Mouse (Mus musculus) embryo, embryonic 9.5 days (tissue): ENCODE measurements around the gene Rtp1.

Source experiments
- DNase-seq: peaks from one replicate; pipeline ENCODE4 v3.0.0-alpha.2; 2017; ENCODE audit errors: extremely low spot score

The Rtp1 gene

DNA sequence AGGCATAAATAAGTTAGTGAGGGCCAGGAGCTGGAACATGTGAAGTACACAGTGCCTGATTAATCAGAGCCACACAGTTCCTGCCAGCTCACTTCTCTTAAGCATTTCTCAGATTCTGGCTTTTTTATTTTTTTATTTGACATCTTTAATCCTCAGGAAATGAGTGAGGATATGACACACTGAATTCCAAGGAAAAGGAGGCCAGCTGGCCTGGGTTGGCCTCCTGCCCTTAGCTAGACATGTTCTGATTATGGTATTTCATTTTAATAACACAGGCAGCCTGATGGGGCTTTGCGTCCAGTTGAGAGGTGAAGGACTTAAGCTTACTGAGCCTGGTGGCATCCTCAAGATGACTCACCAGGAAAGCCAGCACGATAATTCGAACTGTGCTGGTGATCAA is 27.6 kb downstream of the Rtp1 start:
- DNase-seq = no peak

DNA sequence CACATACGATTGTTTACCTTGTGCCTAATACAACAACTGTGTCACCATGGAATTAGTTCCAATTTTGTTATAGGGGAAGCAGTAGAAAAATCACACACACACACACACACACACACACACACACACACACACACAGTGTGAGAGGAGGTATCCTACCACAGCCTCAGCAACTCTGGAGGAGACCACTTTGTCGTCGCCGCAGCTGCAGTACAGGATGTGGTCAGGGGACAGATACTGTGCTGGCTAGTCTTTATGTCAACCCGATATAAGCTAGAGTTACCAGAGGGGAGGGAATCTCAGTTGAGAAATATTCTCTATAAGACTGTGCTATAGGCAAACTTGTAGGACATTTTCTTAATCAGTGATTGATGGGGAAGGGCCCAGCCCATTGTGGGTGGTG is 28.4 kb downstream of the Rtp1 start:
- DNase-seq = no peak

DNA sequence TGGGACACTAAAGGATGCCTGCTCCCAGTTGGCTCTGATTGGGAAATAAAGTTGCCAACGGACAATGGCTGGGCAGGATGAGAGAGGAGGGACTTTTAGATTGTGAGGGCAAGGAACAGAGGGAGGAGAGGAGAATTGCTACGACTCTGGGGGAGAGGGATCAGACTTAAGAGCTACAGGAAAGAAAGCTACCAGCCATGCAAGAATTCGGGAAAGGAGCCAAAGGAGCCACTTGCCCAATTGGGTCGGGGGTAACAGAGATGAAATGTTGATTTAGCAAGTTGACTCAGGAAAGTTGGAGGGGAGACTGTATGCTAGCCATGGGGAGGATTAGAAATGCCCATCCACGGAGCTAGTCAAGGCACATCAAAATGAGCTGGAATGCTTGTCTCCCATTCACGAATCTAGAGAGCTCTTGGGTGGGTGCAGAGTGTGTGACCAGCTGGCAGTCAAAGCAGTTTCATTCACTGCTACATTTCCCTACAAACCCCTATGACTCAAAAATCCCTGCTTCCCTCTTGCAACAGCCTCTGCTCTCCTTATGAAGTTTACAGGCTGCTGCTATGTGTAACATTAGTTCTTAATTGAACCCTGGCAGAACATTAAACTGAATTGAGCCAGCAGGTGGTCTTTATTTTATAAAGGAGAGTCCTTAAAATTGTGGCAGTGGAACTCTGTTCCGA is 30.1 kb downstream of the Rtp1 start:
- DNase-seq = no peak

DNA sequence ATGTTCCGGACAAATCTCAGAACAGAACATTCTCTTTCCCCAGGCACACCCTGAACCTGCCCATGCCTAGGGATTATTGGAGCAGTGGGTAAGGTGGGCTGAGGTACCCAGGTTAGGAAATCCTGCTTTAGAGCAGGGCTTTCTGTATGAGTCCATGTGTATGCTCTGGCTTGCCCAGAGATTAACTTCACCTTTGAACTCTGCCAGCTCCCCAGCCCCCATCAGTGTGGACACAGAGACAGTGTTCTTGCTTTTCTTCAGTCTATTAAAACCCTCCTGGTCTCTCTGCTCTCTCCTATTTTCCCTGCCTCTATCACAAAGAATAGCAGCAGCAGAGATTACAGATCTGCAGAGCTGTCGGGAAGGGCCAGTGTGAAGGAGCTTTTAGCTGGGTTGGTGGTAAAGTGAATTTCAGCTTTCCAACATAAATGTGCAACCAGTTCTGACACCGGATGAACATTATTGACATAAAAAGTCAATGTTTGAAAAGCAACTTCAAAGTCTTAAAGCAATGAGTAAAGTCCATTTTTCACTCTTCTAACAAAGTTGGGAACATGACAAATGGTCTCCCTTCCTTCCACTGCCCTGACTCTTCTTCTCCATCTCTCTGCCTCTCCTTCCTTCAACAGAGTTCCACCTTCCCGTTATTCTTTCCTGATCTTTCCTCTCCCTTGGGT is 34.9 kb downstream of the Rtp1 start:
- no peak for DNase-seq

DNA sequence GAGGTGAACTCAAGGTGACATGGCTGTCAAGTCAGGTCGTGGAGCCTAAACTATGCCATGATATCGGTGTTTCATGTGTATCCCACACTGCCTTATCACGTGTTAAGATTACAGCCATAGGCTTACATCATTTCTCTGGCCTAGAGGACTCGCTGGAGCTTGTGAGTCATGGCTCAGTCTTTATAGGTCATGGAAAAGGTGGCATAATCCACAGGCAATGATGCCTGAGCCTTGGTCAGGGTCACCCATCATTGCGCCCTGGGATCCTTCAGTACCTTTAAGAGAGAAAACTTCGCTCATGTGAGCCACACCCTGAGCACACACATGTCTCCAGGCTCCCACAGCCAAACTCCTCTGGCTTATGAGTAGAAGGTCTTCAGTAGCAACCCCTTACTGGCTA is 42.6 kb downstream of the Rtp1 start:
- no peak for DNase-seq

DNA sequence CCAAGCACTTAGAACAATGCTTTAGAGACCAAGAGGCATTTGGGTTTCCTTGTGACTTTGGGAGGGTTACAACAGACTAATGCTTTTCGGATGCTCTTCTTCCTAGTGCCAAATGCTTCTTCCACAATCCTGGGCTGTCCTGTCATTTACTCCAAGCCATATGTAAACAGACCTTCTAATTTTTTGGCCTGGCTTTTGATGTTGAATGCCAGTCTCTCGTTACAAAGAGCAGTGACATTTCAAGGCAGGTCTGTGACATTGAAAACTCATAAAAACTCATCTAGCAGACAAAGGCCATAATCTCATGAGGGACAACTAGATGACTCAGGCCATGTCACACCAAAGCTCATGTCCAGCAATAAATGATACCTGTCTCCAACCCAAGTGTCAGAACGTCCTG is 43.1 kb downstream of the Rtp1 start:
- DNase-seq = no peak

DNA sequence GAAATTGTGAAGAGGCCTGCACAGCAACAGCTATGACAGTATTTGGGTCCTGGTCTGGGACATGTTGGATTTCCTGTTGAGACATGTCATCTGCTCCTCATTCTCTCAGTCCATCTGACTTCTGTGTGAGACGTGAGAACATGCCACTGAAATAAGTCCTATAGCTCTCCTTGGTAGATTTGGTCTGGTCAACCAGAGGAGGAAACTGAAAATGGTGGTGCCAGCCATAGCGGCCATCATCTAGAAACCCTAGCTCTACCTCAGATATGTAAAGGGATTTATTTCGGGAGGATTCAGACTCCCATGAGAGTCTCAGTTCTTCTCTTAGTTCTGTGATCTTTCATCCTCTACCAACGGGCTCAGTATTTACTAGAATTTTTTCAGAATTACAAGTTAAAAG is 46.7 kb downstream of the Rtp1 start:
- no peak for DNase-seq

DNA sequence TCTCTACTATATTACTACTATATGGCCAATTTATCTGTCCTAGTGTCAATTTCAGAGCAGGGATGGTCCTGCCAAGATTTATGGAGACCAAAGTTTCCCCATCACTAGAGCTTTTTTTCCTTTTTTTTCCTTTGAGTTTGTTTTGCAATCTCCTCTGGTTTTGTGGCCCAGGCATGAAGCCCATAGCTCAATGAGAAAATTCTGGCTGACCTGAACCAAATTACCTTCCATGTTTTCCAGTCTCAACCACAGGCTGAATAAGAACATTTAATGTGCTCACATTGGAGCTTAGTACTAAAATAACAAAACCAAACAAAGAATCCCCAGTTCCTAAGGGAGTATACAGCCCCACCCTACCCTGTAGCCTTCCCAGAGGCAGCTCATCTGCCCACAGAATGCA is 47.7 kb downstream of the Rtp1 start:
- no peak for DNase-seq

DNA sequence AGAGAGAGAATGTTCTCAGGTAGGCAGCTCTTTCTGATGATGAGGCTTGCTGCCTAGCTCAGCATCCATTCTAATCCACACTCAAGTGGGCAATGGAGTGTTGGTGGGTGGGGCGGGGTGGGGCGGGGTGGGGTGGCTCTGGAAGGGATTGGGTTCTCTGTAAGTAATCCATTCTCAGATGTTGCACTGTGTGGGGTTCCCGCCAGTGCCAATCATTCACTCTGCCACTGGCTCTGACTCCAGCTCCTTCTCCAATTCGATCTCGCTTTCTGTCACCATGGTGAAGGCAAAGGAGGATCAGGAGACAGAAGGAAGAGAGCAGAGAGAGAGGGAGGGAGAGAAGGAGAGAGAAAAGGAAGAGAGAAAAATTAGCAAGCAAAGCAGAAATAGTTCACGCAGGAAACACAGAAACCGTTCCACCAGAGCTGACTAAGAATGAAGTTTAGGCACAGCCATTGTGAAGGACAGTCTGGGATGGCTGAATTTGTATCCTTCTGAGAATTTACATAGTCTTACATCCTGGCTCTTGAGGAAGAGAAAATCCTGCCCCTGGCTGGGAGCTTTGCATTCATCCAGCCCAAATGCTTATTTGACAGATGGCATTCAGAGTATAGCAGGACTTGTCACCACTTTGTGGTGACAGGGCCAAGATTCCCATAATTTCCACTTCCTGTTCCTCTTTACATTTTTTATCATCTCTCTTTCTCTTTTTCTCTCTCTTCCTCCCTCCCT is 51.1 kb downstream of the Rtp1 start:
- DNase-seq = no peak

DNA sequence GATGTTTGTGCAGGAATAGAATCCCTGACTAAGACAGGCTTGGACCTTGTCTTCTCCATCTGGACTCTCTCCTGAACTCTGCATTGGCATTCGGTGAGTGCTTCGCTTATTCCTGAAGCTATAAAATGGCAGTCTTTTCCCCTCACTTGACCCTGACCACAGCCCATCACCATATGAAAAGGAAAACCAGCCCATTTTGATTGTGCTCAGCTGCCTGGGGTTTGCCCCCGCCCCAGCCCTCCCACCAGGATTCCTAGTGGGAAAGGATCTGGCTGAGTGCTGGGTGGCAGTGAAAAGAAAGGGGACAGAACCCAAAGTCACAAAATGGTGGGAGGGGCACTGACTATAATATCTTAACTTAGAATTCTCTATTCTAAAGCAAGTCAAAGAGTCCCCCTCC is 53.3 kb downstream of the Rtp1 start:
- DNase-seq = no peak

DNA sequence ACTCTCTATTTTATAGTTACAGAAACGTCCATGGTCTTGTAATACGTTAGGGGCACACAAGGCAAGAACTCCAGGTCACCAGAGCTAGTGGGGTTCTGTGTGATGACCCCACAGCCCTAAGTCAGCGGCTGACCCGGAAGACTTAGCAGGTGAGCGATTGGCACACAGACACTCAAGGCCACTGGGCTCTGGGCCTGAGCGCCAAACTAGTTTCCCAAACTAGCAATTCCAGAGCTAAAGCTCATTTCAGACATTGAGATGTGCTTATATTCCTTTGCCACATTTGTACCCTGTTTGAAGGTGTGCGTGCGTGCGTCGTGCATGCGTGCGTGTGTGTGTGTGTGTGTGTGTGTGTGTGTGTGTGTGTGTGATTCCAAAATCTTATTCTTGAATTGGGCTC is 53.9 kb downstream of the Rtp1 start:
- DNase-seq = no peak

DNA sequence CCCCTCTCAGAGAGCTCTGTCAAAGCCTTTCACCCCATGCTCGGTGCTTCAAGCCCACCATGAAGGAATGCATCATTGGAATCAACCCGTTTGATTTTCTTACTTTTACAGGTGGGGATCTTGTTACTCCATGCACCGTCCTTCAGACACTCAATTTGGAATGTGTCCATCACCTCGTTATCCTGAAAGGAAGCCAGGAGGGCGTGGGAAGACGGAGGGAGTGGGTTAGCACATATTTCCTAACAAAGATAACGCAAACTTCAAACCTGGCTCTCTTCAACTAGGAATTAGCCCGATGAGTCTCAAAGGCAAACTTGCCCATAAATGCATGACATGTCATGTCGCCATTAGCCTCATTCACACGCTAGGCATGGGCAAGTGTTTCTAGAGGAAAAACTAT is 54.4 kb downstream of the Rtp1 start:
- no peak for DNase-seq
